Mouse (Mus musculus) thymus, adult 2 months (tissue): ENCODE measurements around the gene Fam186a. TPM values are rescaled to one million over a fixed set of nuclear protein-coding genes. Genes with fewer than 3 reads are reported as not detected.
"Not testable (repeated sequence)": the region's sequence is repeated elsewhere in the genome, so short reads cannot be mapped to it uniquely, and the experiment has no call there.

Experiments
- DNase-seq: peaks from one replicate; pipeline ENCODE4 v3.0.0; 2021
- H3K27ac ChIP-seq: fragments of 200-500 bp; 2 replicates; pipeline ENCODE4 v1.5.1; 2012; ENCODE audit warnings: low read length, control low read depth; ENCODE audit not compliant: control insufficient read depth, insufficient read depth
- H3K27me3 ChIP-seq: fragments of 200-500 bp; 2 replicates; pipeline ENCODE4 v1.6.1; 2012; ENCODE audit warnings: mild to moderate bottlenecking, low read length, moderate library complexity, mixed read lengths; ENCODE audit not compliant: control insufficient read depth, insufficient read depth
- H3K36me3 ChIP-seq: fragments of 200-500 bp; 2 replicates; pipeline ENCODE4 v1.6.1; 2012; ENCODE audit warnings: mild to moderate bottlenecking, low read length, moderate library complexity; ENCODE audit not compliant: control insufficient read depth, insufficient read depth
- H3K4me1 ChIP-seq: fragments of 200-500 bp; replicated peaks from 2 replicates; pipeline ENCODE4 v1.6.1; 2012; ENCODE audit warnings: low read length; ENCODE audit not compliant: control insufficient read depth, insufficient read depth
- H3K4me3 ChIP-seq: fragments of 200-500 bp; 2 replicates; pipeline ENCODE4 v1.5.1; 2012; ENCODE audit warnings: mild to moderate bottlenecking, low read length, control low read depth, moderate library complexity; ENCODE audit not compliant: control insufficient read depth, insufficient read depth
- CTCF ChIP-seq: fragments of 200-500 bp; IDR thresholded peaks from 2 replicates; pipeline ENCODE4 v1.5.1; 2012; ENCODE audit warnings: mild to moderate bottlenecking, control low read depth, low read length, moderate library complexity, borderline replicate concordance; ENCODE audit not compliant: control insufficient read depth, poor library complexity, insufficient read depth; ENCODE audit errors: extremely low read depth
- POLR2A ChIP-seq: fragments of 200-500 bp; IDR thresholded peaks from 2 replicates; pipeline ENCODE4 v1.6.1; 2012; ENCODE audit warnings: mild to moderate bottlenecking, low read length, control low read depth, moderate library complexity; ENCODE audit not compliant: control insufficient read depth, poor library complexity, insufficient read depth; ENCODE audit errors: extremely low read depth
- WGBS: fragments of 180-500 bp; shearing (Covaris S2); methylation state at CpG from one replicate; pipeline ENCODE4 v1.1.7; 2018; 5-methylcytosine and 5-hydroxymethylcytosine counted together
- polyA plus RNA-seq: library from polyadenylated mRNA; depleted of rRNA; stranded (reverse); fragments of >200 nt; gene quantifications from 2 replicates; pipeline ENCODE4 v1.2.3, GENCODE M21; 2012

Gene Fam186a
- polyA plus RNA-seq, 1 experiment, result 0.09 TPM

- WGBS, result 43% methylated on average over 1 of the region's 1 CpGs
- DNase-seq, result no peak
- TF ChIP-seq POLR2A, result no peak
- no peak for TF ChIP-seq CTCF
- Histone ChIP-seq H3K36me3 (no peaks in the 10 kb centered on the region), H3K4me3 (no peak overlapping the region), H3K27me3 (no peaks in the 10 kb centered on the region), H3K27ac (no peak overlapping the region), H3K4me1 (no peaks in the 10 kb centered on the region; the same call in 1 of the 2 replicates)
Observed at GRCm38 (mm10) chr15:99934501-99934900, 32.4 kb downstream of the Fam186a start.

GRCm38 (mm10) chr15:99931231-99931630, 35.6 kb downstream of the Fam186a start:
- H3K27me3 ChIP-seq, result no peaks in the 10 kb centered on the region
- DNase-seq, result no peak
- no peaks in the 10 kb centered on the region for H3K36me3 ChIP-seq
- no peak for TF ChIP-seq CTCF
- no peak for TF ChIP-seq POLR2A
- no peaks in the 10 kb centered on the region for H3K4me1 ChIP-seq
- H3K27ac ChIP-seq, result no peak overlapping the region
- H3K4me3 ChIP-seq, result no peak overlapping the region
- 91% methylated on average over 8 of the region's 8 CpGs for WGBS

GRCm38 (mm10) chr15:99919601-99920158, 47.2 kb downstream of the Fam186a start:
- no peak overlapping the region for H3K27ac ChIP-seq
- WGBS, result 85% methylated on average over 15 of the region's 15 CpGs
- TF ChIP-seq CTCF (no peak), POLR2A (no peak)

GRCm38 (mm10) chr15:99917264-99917663, 49.6 kb downstream of the Fam186a start:
- no peak for DNase-seq
- no peaks in the 10 kb centered on the region for H3K4me1 ChIP-seq
- WGBS, result 81% methylated on average over 3 of the region's 3 CpGs
- no peak overlapping the region for H3K4me3 ChIP-seq
- no peaks in the 10 kb centered on the region for H3K27me3 ChIP-seq
- no peak overlapping the region for H3K27ac ChIP-seq
- no peaks in the 10 kb centered on the region for H3K36me3 ChIP-seq
- TF ChIP-seq CTCF (no peak), POLR2A (no peak)

More at GRCm38 (mm10) chr15:99919601-99920158, 47.2 kb downstream of the Fam186a start:
- no peaks in the 10 kb centered on the region for H3K27me3 ChIP-seq
- H3K4me3 ChIP-seq, result no peak overlapping the region
- no peak for DNase-seq
- H3K4me1 ChIP-seq, result no peaks in the 10 kb centered on the region
- no peaks in the 10 kb centered on the region for H3K36me3 ChIP-seq

- H3K27ac ChIP-seq, result no peak overlapping the region
- H3K4me3 ChIP-seq, result no peak overlapping the region
- 81% methylated on average over 5 of the region's 5 CpGs for WGBS
- H3K36me3 ChIP-seq, result no peaks in the 10 kb centered on the region
- no peaks in the 10 kb centered on the region for H3K27me3 ChIP-seq
- no peak for DNase-seq
- TF ChIP-seq CTCF, result no peak
- no peak for TF ChIP-seq POLR2A
- H3K4me1 ChIP-seq, result no peaks in the 10 kb centered on the region
Observed at GRCm38 (mm10) chr15:99914613-99915012, 52.2 kb downstream of the Fam186a start.

- Histone ChIP-seq H3K4me3 (no peak overlapping the region), H3K27ac (no peak overlapping the region), H3K4me1 (no peaks in the 10 kb centered on the region), H3K36me3 (no peaks in the 10 kb centered on the region), H3K27me3 (no peaks in the 10 kb centered on the region)
- WGBS, result 97% methylated on average over 4 of the region's 4 CpGs
- TF ChIP-seq POLR2A (no peak), CTCF (no peak)
- no peak for DNase-seq
Observed at GRCm38 (mm10) chr15:99911785-99912184, 55.1 kb downstream of the Fam186a start.

GRCm38 (mm10) chr15:99909339-99909996, 57.4 kb downstream of the Fam186a start:
- H3K27ac ChIP-seq, H3K27me3 ChIP-seq, H3K36me3 ChIP-seq, H3K4me1 ChIP-seq, H3K4me3 ChIP-seq: not testable (repeated sequence)
- DNase-seq, result peak; percentile 4
- WGBS, result 49% methylated on average over 14 of the region's 14 CpGs
